Mouse (Mus musculus) layer of hippocampus, postnatal 10 days (tissue): ENCODE measurements around the gene Cyp2c65. TPM values are rescaled to one million over a fixed set of nuclear protein-coding genes. Genes with fewer than 3 reads are reported as not detected.
"Not testable (repeated sequence)": the region's sequence is repeated elsewhere in the genome, so short reads cannot be mapped to it uniquely, and the experiment has no call there.

Experiments used
- DNase-seq, 2 experiments: peaks; one replicate each; pipeline ENCODE4 v3.0.0; 2021; ENCODE audit warnings: low spot score in 2 of 2
- long read RNA-seq: library from polyadenylated mRNA; stranded (forward); transcript quantifications from one replicate; pipeline ENCODE4 v2.0.0, GENCODE M21; 2023
- total RNA-seq, 2 experiments: library from RNA; stranded (reverse); gene quantifications; 2 replicates each; pipeline ENCODE4 v1.2.3; 2021

Gene Cyp2c65
- under 1 TPM in 1 of 2 experiments, not detected in 1; 0.18 TPM for total RNA-seq
- long read RNA-seq, result 0 reads

DNA sequence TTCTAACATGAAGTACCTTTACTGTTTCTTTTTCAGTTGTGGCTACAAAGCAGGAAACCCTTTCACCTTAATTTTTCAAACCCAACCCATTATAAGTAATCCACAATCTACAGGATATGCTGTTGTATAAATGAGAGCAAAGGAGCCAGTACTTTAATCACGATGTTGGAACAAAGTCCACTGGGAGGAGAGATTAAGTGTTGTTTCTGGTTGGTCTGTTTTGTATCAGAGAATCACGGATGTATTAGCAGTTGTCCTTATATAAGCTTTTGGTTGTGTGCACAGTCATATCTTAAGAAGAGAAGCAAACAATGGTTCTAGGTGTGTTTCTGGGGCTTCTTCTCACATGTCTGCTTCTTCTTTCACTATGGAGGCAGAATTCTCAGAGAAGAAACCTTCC, at the start of gene Cyp2c65:
Cyp2c65 (plus strand) TSS at position 297 of the 400 bp plus-strand sequence.
- no peak for DNase-seq

- DNase-seq, result no peak
Observed at GRCm38 (mm10) chr19:39057928-39058327, 2.9 kb upstream of the Cyp2c65 start.

DNA sequence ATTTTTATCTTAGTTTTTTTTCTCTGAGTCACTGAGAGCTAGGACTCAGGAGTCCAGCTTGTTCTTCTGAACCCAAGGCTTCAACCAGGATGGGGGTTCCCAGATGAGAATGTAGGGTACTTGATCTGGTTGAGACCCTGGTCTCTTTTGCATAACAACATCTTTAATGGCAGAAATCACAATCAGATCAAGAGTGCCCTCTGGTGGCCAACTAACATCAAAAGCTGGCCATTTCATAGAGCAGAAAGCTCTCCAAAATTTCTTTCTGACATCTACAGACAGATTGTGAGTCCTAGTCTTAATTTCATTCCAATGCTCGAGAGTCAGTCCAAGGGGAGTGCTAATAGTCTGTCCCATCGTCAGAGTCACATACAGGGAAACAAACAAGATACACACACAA, 38.0 kb downstream of the Cyp2c65 start:
- DNase-seq, result not testable (repeated sequence)

GRCm38 (mm10) chr19:39113644-39114043, 52.8 kb downstream of the Cyp2c65 start, which contains the start of gene Cyp2c66:
Gene Cyp2c66, plus strand, starts transcription at chr19:39113898.
- DNase-seq, result no peak

Other genes starting within 250 kb of the Cyp2c65 start
- gene Noc3l, start 241.8 kb upstream of the Cyp2c65 start, total RNA-seq, result 10 to 100 TPM; 11.7 to 14.0 TPM
- gene Tbc1d12, start 224.4 kb upstream of the Cyp2c65 start, total RNA-seq, result 10 to 100 TPM; 18.0 to 18.9 TPM
- gene Hells, start 130.1 kb upstream of the Cyp2c65 start, total RNA-seq, result 1 to 10 TPM; 4.7 to 7.9 TPM
- under 1 TPM; 0.22 to 0.23 TPM for gene Cyp2c55, start 54.0 kb upstream of the Cyp2c65 start, total RNA-seq
- not detected for gene Cyp2c66, start 52.9 kb downstream of the Cyp2c65 start, total RNA-seq
- gene Cyp2c29, start 208.4 kb downstream of the Cyp2c65 start, total RNA-seq, result not detected